Mouse (Mus musculus): ENCODE measurements around the gene Adarb2. TPM values are rescaled to one million over a fixed set of nuclear protein-coding genes. Genes with fewer than 3 reads are reported as not detected.

The Adarb2 gene
- polyA plus RNA-seq, 1 experiment from 2014 or later = 6.9 TPM

- Histone ChIP-seq H3K9ac (ENCODE audit: low read length) (no peak overlapping the region), H3K9me3 (replicated peaks; ENCODE audit: control insufficient read depth, low read length) (no peaks in the 10 kb centered on the region), H3K4me3 (ENCODE audit: low read depth, low read length) (no peak overlapping the region), H3K4me2 (ENCODE audit: low read length) (no peak overlapping the region), H3K4me1 (ENCODE audit: control insufficient read depth, insufficient read depth, low read length) (no peaks in the 10 kb centered on the region), H3K36me3 (ENCODE audit: control insufficient read depth, insufficient read depth, low read length) (no peaks in the 10 kb centered on the region), H3K27me3 (replicated peaks; ENCODE audit: control insufficient read depth, insufficient read depth, low read length) (no peaks in the 10 kb centered on the region), H3K27ac (ENCODE audit: low read depth, low read length) (no peak overlapping the region)
- ATAC-seq (no peak), DNase-seq (ENCODE audit: low spot score) (no peak)
- 46% methylated on average over 12 of the region's 12 CpGs for WGBS
Measured at GRCm38 (mm10) chr13:8467591-8468366, 265.1 kb downstream of the Adarb2 start.

- H3K27ac ChIP-seq (ENCODE audit: low read depth, low read length) = no peak overlapping the region
- H3K27me3 ChIP-seq (replicated peaks; ENCODE audit: control insufficient read depth, insufficient read depth, low read length) = no peaks in the 10 kb centered on the region
- DNase-seq (ENCODE audit: low spot score) = peak; percentile 25
- no peaks in the 10 kb centered on the region for H3K4me1 ChIP-seq (ENCODE audit: control insufficient read depth, insufficient read depth, low read length)
- H3K9me3 ChIP-seq (replicated peaks; ENCODE audit: control insufficient read depth, low read length) = no peaks in the 10 kb centered on the region
- H3K4me2 ChIP-seq (ENCODE audit: low read length) = no peak overlapping the region
- no peaks in the 10 kb centered on the region for H3K36me3 ChIP-seq (ENCODE audit: control insufficient read depth, insufficient read depth, low read length)
- no peak overlapping the region for H3K4me3 ChIP-seq (ENCODE audit: low read depth, low read length)
- ATAC-seq = no peak
- 81% methylated on average over 3 of the region's 3 CpGs for WGBS
- no peak overlapping the region for H3K9ac ChIP-seq (ENCODE audit: low read length)
Measured at GRCm38 (mm10) chr13:8476237-8476636, 273.6 kb downstream of the Adarb2 start.

GRCm38 (mm10) chr13:8478731-8479130 lies 276.1 kb downstream of the Adarb2 start:
- no peak for ATAC-seq

GRCm38 (mm10) chr13:8479970-8480369 lies 277.3 kb downstream of the Adarb2 start:
- DNase-seq (ENCODE audit: low spot score) (no peak), ATAC-seq (no peak)
- H3K4me3 ChIP-seq (ENCODE audit: low read depth, low read length) = no peak overlapping the region

More at GRCm38 (mm10) chr13:8478731-8479130, 276.1 kb downstream of the Adarb2 start:
- no peak overlapping the region for H3K27ac ChIP-seq (ENCODE audit: low read depth, low read length)
- no peak overlapping the region for H3K9ac ChIP-seq (ENCODE audit: low read length)
- H3K9me3 ChIP-seq (replicated peaks; ENCODE audit: control insufficient read depth, low read length) = no peaks in the 10 kb centered on the region
- 81% methylated on average over 1 of the region's 1 CpGs for WGBS
- no peaks in the 10 kb centered on the region for H3K4me1 ChIP-seq (ENCODE audit: control insufficient read depth, insufficient read depth, low read length)
- H3K4me2 ChIP-seq (ENCODE audit: low read length) = no peak overlapping the region
- no peak for DNase-seq (ENCODE audit: low spot score)
- no peaks in the 10 kb centered on the region for H3K27me3 ChIP-seq (replicated peaks; ENCODE audit: control insufficient read depth, insufficient read depth, low read length)
- no peak overlapping the region for H3K4me3 ChIP-seq (ENCODE audit: low read depth, low read length)
- no peaks in the 10 kb centered on the region for H3K36me3 ChIP-seq (ENCODE audit: control insufficient read depth, insufficient read depth, low read length)

GRCm38 (mm10) chr13:8481347-8481746 lies 278.7 kb downstream of the Adarb2 start:
- Histone ChIP-seq H3K9ac (ENCODE audit: low read length) (no peak overlapping the region), H3K4me2 (ENCODE audit: low read length) (no peak overlapping the region), H3K4me1 (ENCODE audit: control insufficient read depth, insufficient read depth, low read length) (0 out of 2 replicates have a peak, but pooled peaks cover 2% of the 10 kb centered on the region), H3K9me3 (replicated peaks; ENCODE audit: control insufficient read depth, low read length) (no peaks in the 10 kb centered on the region), H3K27ac (ENCODE audit: low read depth, low read length) (no peak overlapping the region), H3K27me3 (replicated peaks; ENCODE audit: control insufficient read depth, insufficient read depth, low read length) (no peaks in the 10 kb centered on the region), H3K4me3 (ENCODE audit: low read depth, low read length) (no peak overlapping the region), H3K36me3 (ENCODE audit: control insufficient read depth, insufficient read depth, low read length) (no peaks in the 10 kb centered on the region)
- 31% methylated on average over 3 of the region's 3 CpGs for WGBS
- no peak for ATAC-seq
- no peak for DNase-seq (ENCODE audit: low spot score)

More at GRCm38 (mm10) chr13:8479970-8480369, 277.3 kb downstream of the Adarb2 start:
- no peaks in the 10 kb centered on the region for H3K9me3 ChIP-seq (replicated peaks; ENCODE audit: control insufficient read depth, low read length)
- H3K4me1 ChIP-seq (ENCODE audit: control insufficient read depth, insufficient read depth, low read length) = 0 out of 2 replicates have a peak, but pooled peaks cover 2% of the 10 kb centered on the region
- H3K36me3 ChIP-seq (ENCODE audit: control insufficient read depth, insufficient read depth, low read length) = no peaks in the 10 kb centered on the region
- no peak overlapping the region for H3K9ac ChIP-seq (ENCODE audit: low read length)
- no peak overlapping the region for H3K27ac ChIP-seq (ENCODE audit: low read depth, low read length)
- H3K4me2 ChIP-seq (ENCODE audit: low read length) = no peak overlapping the region
- no peaks in the 10 kb centered on the region for H3K27me3 ChIP-seq (replicated peaks; ENCODE audit: control insufficient read depth, insufficient read depth, low read length)

GRCm38 (mm10) chr13:8484592-8485272 lies 282.1 kb downstream of the Adarb2 start:
- Histone ChIP-seq H3K4me3 (ENCODE audit: low read depth, low read length) (no peak overlapping the region), H3K27me3 (replicated peaks; ENCODE audit: control insufficient read depth, insufficient read depth, low read length) (no peaks in the 10 kb centered on the region), H3K9ac (ENCODE audit: low read length) (no peak overlapping the region), H3K4me1 (ENCODE audit: control insufficient read depth, insufficient read depth, low read length) (0 out of 2 replicates have a peak, but pooled peaks cover 2% of the 10 kb centered on the region), H3K27ac (ENCODE audit: low read depth, low read length) (peak overlapping the region; percentile 52; the same call in 1 of the 2 replicates), H3K9me3 (replicated peaks; ENCODE audit: control insufficient read depth, low read length) (no peaks in the 10 kb centered on the region), H3K4me2 (ENCODE audit: low read length) (no peak overlapping the region), H3K36me3 (ENCODE audit: control insufficient read depth, insufficient read depth, low read length) (no peaks in the 10 kb centered on the region)
- ATAC-seq (peak; percentile 75), DNase-seq (ENCODE audit: low spot score) (peak; percentile 68)
- 26% methylated on average over 4 of the region's 4 CpGs for WGBS

- 83% methylated on average over 5 of the region's 5 CpGs for WGBS
- ATAC-seq (no peak), DNase-seq (ENCODE audit: low spot score) (no peak)
- no peak overlapping the region for H3K4me3 ChIP-seq (ENCODE audit: low read depth, low read length)
- no peaks in the 10 kb centered on the region for H3K9me3 ChIP-seq (replicated peaks; ENCODE audit: control insufficient read depth, low read length)
- H3K4me2 ChIP-seq (ENCODE audit: low read length) = no peak overlapping the region
- H3K36me3 ChIP-seq (ENCODE audit: control insufficient read depth, insufficient read depth, low read length) = no peaks in the 10 kb centered on the region
- no peaks in the 10 kb centered on the region for H3K27me3 ChIP-seq (replicated peaks; ENCODE audit: control insufficient read depth, insufficient read depth, low read length)
- 0 out of 2 replicates have a peak, but pooled peaks cover 2% of the 10 kb centered on the region for H3K4me1 ChIP-seq (ENCODE audit: control insufficient read depth, insufficient read depth, low read length)
- no peak overlapping the region for H3K9ac ChIP-seq (ENCODE audit: low read length)
- no peak overlapping the region for H3K27ac ChIP-seq (ENCODE audit: low read depth, low read length)
Measured at GRCm38 (mm10) chr13:8487756-8488434, 285.2 kb downstream of the Adarb2 start.

- ATAC-seq (no peak), DNase-seq (ENCODE audit: low spot score) (no peak)
- no peak overlapping the region for H3K4me3 ChIP-seq (ENCODE audit: low read depth, low read length)
- no peak overlapping the region for H3K9ac ChIP-seq (ENCODE audit: low read length)
- no peaks in the 10 kb centered on the region for H3K4me1 ChIP-seq (ENCODE audit: control insufficient read depth, insufficient read depth, low read length)
- H3K9me3 ChIP-seq (replicated peaks; ENCODE audit: control insufficient read depth, low read length) = no peaks in the 10 kb centered on the region
- no peak overlapping the region for H3K27ac ChIP-seq (ENCODE audit: low read depth, low read length)
- no peaks in the 10 kb centered on the region for H3K36me3 ChIP-seq (ENCODE audit: control insufficient read depth, insufficient read depth, low read length)
- H3K4me2 ChIP-seq (ENCODE audit: low read length) = no peak overlapping the region
- 82% methylated on average over 5 of the region's 5 CpGs for WGBS
- no peaks in the 10 kb centered on the region for H3K27me3 ChIP-seq (replicated peaks; ENCODE audit: control insufficient read depth, insufficient read depth, low read length)
Measured at GRCm38 (mm10) chr13:8493363-8493762, 290.7 kb downstream of the Adarb2 start.
